Mouse (Mus musculus): ENCODE data around the gene Dusp2.

Dusp2 gene

DNA sequence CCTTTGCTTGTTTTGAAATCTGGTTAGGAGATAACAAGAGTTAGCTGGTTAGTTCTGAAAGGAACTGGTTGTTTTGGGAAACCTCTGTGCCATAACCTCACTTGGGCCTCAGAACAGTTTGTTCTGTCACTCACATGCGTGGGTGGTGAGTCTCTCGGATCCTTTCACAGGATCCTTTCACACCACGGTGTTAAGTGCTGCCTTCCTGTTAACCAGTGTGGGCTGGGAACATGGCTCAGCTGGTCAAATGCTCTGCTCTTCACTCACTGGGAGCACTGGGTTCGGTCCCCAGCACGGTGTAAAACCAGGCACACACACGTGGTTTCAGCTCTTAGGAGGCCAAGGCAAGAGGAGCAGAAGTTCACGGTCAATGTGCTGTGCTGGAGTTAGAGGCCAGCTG is 11.5 kb upstream of the Dusp2 start:
- no peak for DNase-seq

DNA sequence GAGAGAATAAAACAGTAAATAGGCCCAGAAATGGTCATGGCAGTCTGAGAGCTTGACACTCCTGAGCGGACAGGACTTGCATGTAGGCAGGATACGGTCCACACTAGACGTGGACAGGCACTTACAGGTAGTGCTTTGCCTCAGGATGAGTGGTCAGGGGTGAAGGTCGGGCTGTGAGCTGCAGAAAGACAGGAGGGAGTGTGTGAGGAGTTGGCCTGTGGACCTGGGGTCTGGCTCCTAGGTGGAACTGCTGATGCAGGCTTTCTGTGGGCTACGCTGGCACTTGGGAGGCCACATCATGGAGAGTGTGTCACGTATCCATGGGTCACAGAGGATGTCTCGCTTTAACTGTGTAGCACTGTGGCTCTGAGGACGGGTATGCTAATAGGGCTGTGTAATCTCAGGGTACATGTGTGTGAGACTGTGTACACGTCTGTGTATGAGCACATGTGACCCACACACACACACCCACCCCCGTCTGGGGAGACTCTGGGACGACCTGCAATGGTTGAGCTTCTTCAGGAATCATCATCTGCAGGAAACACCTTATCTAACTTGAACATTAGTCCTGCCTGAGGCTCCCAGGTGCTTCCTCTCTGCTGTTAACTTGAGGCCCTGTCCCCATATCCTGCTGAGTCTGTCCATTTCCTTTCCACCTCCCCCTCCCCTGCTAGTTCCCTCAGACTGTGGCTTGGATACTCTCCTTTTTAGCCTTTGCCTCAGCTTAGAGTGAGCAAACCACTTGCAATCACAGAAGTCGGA is 7.7 kb upstream of the Dusp2 start:
- DNase-seq, result no peak

DNA sequence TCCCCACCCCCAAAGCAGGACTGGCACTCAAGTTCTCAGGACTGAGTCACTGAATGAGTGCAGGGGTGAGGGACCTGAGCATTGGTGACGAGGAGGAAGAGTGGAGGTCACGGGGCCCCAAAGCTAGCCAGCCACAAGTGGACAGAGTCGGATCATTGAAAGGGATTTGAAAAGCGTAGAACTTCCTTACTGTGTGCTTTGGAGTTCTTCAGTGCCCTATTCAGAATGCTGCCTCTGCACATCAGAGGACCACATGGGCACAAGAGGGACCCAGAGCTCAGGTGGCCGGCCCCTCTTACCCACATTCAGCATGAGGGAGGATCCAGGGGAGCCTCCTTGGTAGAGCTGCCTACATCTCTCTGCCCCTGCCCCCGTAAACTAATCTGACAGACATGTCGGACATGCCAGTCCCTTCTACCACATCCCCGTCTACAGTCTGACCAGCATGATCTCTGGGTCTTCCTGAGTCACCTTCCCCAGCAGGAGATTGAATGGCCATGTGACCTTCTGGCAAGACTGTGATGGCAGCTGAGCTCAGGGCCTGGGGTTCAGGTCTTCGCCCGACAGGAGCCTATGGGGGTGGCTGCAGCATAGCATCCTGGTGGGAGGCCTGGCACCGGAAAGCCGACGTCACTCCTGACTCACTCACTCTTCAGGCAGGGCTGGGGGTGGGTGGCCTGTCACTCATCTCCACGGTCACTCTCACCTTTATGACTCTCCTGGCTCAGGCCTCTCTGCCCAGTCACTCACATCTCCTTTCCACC is 3.0 kb upstream of the Dusp2 start:
- peak; percentile 9 for DNase-seq

DNA sequence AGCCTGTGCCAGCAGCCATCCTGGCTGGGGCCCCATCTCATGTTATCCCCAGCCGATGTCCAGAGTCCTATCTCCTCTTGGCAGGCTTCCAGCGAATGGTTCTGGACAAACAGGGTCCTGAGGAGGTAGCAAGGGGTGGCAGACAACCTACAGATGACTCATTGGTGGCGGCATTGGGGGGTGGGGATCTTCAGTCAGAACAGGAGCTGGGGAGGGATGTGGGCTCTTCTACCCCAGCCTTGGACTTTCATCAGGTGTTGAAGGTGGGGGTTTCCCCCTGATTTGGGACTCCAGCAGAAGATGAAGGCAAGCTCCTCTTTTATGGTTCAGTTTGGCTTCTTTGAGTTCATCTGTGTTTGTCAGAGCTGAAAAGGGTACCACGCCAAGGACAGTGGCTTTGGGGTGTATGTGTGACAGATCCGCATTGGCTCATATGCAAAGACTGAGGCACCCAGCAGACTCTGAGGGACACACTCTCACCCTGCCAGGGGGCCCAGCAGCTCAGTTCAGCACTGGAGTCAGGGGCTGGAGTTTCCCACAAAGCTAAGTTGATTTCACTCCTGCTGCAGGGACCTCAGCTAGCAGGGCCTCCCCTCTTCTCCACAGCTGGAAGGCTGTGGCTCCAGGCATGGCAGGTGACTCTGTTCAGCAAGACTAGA is 1.9 kb upstream of the Dusp2 start:
- no peak for DNase-seq

DNA sequence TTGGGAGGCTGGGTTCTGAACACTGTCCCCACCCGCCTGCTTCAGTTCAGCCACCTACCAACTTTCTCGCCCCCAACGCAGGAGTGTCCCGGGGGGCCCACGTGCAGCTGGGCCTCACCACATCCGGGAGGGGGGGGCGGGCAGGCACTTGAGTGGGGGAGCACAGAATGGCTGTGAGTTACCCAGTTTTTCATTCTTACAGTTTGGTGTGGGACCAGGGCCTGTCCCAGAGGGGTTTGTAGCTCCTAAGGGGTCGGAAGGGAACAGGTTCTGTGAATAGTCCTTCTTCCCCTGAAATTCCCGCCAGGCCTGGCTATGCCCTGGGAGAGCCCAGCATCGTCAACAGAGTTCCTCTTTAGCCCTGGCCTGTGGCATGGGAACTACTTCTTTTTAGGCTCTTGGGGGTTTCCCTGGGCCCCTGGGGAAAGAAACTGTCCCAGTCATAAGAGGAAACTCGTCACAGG is 849 bp upstream of the Dusp2 start:
- peak; percentile 49 for DNase-seq

DNA sequence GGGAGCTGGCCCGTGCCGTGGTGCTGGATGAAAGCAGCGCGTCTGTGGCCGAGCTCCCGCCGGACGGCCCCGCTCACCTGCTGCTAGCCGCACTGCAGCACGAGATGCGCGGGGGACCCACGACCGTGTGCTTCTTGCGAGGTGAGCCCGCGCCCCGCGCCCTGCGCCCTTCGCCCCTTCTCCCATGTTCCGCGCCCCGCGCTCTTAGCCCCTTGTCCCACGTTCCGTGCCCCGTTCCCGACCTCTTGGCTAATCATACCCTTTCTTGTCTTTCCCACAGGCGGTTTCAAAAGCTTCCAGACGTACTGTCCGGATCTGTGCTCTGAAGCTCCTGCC is 506 bp downstream of the Dusp2 start:
- no peak for DNase-seq

DNA sequence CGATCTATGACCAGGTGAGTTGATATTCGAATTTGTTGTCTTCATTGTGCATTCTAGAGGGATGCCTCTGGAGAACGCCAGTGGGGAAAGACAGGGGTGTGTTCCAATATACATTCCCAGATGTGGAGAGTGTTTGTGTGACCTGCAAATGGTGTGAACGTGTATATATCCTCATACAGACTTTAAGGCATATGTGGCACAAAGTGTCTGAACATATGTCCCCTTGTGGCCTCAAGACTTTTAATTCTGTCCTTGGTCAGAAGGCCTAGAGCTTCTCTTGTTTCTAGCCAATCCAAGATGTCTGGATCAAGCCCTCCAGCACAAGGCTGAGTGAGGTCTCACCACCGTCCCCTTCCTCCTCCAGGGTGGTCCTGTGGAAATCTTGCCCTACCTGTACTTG is 926 bp downstream of the Dusp2 start:
- no peak for DNase-seq

DNA sequence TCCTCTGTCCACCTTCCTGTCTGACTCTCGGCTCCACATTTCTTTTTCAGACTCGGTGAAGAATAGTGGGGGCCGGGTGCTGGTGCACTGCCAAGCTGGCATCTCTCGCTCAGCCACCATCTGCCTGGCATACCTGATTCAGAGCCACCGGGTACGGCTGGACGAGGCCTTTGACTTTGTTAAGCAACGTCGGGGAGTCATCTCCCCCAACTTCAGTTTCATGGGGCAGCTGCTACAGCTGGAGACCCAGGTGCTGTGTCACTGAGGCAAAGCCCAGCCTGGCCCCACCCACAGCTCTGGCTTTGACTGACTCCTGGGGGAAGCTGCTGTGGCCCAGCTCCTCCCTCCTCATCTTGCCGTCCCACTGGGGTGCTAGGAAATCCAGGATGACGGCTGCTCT is 1.6 kb downstream of the Dusp2 start:
- no peak for DNase-seq

DNA sequence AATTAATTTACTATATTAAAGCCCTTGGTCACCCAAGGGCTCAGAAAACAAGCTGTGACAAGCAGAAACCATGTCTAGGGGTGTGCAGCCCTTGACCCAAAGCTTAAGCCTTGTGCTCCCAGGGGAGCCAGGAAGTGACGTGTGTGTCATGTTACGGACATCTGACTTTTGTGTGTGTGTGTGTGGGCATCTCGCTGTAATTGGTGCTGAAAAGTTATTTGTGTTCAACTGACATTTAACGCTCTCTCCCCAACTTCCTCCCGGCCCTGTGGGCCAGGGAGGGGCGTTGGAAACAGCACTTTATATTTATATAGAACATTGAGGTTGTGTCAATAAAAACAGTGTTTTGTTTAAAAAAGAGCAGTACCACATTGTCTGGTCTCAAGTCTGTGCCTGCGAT is 2.1 kb downstream of the Dusp2 start:
- DNase-seq, result peak; percentile 51

DNA sequence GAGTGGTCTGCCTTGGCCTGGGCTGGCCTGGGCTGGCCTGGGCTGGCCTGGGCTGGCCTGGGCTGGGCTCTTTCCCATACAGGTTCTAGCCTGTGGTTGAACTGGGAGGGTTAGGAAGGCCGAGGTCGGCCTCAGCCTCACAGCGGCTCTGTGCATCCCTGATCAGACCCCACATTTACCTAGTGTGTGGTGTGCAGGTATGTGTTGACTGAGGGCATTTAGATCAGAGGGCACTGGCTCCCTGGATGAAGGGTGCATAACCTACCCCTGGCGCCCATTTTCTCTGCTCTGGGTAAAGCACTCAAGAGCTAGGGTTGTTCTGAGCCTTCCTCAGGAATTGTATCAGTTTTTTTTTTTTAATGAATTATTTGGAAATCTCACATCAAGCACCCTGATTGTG is 2.5 kb downstream of the Dusp2 start, which contains the start of gene Astl:
Astl (plus strand) TSS at position 224 of the 400 bp plus-strand sequence.
- DNase-seq, result no peak

DNA sequence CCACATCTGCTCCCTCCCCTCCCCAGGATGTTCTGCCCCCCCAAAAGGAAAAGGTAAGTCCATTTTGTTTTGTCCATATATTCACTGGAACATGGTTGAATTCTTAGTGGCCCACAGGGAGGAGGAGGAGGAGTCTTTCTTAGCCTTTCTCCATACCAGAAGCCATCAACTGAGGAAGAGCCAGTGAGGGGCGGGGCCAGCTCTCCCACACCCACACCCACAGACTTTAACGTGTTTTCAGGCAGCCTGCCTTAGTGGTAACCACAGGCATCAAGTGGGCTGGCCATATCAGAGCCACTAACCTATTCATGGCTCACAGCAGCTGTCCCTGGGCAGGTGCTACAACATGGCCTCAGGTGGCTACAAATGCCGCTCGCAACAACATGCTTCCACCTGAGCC is 2.9 kb downstream of the Dusp2 start:
- DNase-seq, result peak; percentile 29

DNA sequence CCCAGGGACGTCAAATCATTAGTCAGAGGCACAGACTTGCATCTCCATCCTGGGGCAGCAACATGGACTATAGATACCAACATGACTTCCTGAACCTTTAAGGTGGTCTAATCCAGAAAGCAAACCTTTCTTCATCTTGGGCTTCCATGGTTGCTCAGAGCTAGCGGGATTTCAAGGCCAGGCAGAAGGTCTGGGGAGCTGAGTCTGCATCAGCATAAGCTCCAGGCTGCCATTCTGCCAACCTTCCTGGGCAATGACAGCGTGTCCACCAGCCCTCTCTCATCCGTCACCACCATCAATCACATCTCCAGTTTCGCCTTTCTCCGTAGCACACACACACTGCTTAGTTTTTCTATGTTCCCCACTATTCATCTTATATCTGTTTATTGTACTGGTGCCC is 3.3 kb downstream of the Dusp2 start:
- DNase-seq, result no peak

DNA sequence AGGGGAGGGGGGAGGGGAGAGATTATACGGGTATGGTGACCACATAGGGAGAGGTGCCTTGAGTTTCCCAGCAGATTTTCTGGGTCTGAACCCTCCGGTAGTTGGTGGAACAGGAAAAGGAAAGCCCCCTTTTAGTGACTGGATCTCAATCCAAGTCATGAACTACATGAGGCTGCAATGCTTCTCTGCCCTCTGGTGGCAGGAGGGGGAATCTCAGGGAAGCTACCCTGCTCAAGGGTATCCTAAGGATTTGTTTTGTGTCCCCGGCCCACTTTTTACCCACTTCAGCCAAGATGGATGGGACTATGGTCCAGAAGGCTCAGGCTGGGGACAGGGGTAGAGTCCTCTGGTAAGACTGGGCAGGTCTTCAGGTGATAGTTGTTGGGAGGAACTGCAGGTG is 5.2 kb downstream of the Dusp2 start:
- peak; percentile 77 for DNase-seq

DNA sequence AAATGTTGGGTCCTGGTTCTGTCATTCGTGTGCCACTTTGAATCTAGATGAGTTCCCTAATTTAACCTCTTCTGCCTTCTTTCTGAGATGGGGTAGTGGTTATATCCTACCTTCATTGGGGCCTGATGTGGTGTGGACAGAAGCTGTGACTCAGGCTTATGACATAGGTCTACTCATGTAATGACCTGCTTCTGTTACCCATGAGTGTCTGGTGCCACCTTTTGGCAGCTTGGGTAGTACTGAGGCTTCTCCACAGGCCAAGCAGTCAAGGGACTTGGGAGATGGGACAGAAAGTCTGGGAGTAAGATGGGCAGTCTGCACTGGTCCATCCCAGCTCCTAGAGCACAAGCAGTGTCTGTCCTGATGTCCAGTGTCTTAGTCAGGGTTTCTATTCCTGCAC is 10.4 kb downstream of the Dusp2 start:
- no peak for DNase-seq

DNA sequence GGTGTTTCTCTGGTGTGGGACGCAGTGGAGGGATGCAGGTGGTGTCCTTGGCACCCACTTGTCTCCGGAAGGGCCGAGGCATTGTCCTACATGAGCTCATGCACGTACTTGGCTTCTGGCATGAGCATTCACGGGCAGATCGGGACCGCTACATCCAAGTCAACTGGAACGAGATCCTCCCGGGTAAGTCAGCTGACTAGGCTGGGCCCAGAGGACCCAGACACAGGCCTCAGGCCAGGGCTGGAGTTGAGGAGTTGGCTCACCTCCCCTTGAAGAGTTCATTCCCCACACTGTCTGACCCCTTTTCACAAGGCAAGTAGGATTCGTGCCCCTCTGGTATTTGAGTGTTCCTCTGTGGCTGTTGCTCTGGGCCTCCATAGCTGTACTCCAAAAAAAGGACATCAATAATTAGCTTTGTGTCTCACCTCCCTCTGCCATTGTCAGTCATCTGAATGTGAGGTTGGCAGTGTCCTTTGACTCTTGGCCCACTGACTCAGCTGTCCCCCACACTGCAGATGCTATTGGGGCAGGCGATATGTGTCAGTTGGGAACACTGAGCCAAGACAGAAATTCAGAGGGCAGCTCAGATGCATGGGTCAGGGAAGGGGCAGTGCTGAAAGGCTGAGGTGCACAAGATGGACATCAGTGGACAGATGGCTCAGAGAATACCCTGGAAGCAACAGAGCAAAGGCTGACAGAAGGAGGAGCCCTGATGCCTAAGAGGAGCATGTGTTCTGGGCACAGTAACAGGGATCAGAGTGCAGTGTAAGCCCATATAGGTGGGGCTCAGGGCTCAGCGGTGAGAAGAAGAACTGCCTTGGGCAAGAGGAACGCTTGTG is 11.4 kb downstream of the Dusp2 start:
- DNase-seq, result no peak

DNA sequence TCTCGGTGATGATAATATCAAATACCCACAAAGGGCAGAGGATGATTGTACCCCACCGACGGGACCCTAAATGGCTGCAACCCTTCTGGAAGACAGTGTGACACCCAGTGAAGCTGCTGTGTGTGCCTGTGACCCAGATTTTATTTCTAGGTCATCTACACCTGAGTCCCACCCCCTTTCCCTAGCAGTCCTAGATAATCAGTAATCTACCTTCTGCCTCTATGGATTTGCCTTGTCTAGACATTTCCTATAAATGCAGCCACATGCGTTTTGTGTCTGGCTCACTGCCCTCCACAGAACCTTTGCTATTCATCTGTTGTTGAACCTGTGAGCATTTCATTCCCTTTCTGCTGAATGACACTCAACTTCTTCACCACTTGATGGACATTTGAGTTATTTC is 17.9 kb downstream of the Dusp2 start:
- DNase-seq, result no peak

DNA sequence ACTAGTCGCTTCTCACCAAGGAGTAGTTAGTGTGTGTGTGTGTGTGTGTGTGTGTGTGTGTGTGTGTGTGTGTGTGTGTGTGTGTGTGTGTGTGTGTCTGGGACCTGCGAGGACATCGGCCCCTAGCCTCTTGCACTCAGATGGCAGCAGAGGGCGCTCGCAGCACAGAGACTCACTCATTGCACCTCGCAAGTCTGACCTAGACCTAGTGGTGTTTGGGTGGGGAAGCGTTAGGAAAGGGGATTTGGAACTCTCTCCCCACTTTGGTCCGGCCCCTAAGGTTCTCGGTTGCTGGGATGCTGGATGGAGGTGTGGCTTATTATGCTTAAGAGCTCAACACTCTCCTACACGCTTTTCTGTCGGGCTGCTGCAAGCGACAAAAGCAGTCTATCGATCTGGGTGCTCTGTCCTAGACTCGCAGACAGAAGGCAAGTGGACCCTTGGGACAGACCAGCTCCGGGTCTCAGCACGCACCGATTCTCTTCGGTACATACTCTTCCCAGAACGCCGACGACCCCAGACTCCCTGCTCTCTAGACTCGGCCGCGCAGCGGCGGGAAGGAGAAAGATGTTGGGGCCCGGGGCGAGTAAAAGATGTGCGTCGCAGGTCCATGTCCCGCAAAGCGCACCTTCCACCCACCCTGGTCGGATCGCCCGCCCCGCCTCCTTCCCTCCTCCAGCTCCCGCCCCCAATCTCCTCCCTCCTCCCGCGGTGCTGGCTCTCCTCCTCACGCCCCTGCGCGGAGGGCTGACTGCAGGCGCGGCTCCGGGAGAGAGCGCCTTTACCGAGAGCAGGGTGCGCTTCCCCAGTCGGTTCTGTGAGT is 26.7 kb downstream of the Dusp2 start, which contains the start of gene Adra2b:
Adra2b (plus strand) TSS at position 750 of the 823 bp plus-strand sequence.
- DNase-seq, result peak; percentile 88

DNA sequence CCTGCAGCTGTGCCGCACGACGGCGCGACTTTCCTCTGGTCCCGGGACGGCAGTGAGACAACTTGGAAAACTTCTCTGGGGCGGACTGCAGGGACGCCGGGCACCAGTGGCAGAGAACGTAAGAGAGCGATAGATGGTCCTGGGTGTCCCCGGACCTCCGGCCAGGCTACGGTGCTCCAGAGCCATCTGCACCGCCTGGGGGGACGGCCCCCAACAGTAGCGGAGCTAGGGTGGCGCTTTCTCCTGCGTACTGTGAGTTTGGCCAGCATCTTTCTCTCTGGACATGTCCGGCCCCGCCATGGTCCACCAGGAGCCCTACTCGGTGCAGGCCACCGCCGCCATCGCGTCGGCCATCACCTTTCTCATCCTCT is 27.3 kb downstream of the Dusp2 start:
- no peak for DNase-seq

DNA sequence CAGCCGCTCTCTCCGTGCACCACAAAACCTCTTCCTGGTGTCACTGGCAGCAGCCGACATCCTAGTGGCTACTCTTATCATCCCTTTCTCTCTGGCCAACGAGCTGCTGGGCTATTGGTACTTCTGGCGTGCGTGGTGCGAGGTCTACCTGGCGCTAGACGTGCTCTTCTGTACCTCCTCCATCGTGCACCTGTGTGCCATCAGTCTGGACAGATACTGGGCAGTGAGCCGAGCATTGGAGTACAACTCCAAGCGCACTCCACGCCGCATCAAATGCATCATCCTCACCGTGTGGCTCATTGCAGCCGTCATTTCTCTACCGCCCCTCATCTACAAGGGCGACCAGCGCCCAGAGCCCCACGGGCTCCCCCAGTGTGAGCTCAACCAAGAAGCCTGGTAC is 27.7 kb downstream of the Dusp2 start:
- DNase-seq, result no peak

DNA sequence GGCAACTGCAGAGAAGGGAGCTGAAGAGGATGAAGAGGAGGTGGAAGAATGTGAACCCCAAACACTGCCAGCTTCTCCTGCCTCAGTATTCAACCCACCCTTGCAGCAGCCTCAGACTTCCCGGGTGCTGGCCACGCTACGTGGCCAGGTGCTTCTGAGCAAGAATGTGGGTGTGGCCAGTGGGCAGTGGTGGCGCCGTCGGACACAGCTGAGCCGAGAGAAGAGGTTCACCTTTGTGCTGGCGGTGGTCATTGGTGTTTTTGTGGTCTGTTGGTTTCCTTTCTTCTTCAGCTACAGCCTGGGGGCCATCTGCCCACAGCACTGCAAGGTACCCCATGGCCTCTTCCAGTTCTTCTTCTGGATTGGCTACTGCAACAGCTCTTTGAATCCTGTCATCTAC is 28.5 kb downstream of the Dusp2 start:
- no peak for DNase-seq

DNA sequence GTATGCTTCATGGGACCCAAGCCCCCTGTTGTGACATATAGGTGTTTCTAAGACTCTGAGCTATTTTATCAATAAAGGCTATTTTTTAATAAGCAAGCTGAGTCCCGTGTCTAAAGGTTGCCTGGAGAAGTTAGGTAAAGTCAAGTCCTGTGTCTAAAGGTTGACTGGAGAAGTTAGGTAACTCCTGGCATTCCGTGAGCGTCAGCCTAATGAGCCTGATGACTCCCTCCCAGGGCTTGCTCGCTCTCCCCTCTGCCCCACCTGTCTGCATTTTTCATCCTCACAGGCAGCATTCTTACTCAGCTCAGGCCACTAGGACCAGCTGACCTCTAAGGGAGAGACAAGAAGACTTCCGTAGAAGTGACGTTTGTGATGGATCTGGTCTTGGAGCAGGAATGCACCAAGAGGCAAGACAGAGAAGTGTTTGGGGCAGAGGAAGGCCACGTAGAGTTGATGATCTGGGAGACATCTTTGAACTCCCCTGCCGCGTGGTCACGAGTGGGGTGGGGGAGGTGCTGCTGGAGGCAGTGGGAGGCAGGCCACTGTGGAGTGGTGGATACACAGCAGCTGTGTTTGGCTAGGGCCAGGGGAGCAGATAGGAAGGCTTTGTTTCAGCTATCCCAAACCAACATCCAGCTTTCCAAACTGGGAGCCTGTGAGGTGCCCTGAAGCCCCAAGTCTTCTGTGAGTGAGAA is 31.3 kb downstream of the Dusp2 start:
- DNase-seq, result no peak

Data from lung, postnatal 36 days (tissue).